Mouse (Mus musculus) MEL (cell line): ENCODE measurements around the gene Rnf215. TPM values are rescaled to one million over a fixed set of nuclear protein-coding genes. Genes with fewer than 3 reads are reported as not detected.

ENCODE experiments used
- DNase-seq: peaks from one replicate; pipeline ENCODE4 v3.0.0; 2011; ENCODE audit warnings: low read depth, low spot score
- H3K27ac ChIP-seq: 2 replicates; pipeline ENCODE4 v1.5.1; 2012; ENCODE audit warnings: low read depth, mild to moderate bottlenecking, control low read depth, low read length, moderate library complexity; ENCODE audit not compliant: control insufficient read depth
- H3K27me3 ChIP-seq, 2 experiments: fragments of 150-350 bp in 1 of 2; sonication (generic) in 1 of 2; 2 replicates each; pipeline ENCODE4 v1.6.1; 2012; ENCODE audit warnings: low read length in 2 of 2, mild to moderate bottlenecking in 2 of 2, improper control_type of control experiment in 1 of 2, moderate library complexity in 1 of 2; ENCODE audit not compliant: insufficient read depth in 2 of 2, control insufficient read depth in 1 of 2
- H3K36me3 ChIP-seq, 2 experiments: 2 replicates each; pipeline ENCODE4 v1.6.1; 2012 to 2014; ENCODE audit warnings: low read length in 2 of 2, improper control_type of control experiment in 1 of 2, inconsistent platforms in 1 of 2, mild to moderate bottlenecking in 1 of 2; ENCODE audit not compliant: insufficient read depth in 2 of 2, control insufficient read depth in 1 of 2
- H3K4me1 ChIP-seq, 2 experiments: fragments of 150-350 bp in 1 of 2; sonication (generic) in 1 of 2; 2 replicates each; pipeline ENCODE4 v1.6.1; 2012; ENCODE audit warnings: low read length in 2 of 2, improper control_type of control experiment in 1 of 2, mild to moderate bottlenecking in 1 of 2; ENCODE audit not compliant: insufficient read depth in 2 of 2, control insufficient read depth in 1 of 2
- H3K4me3 ChIP-seq, 2 experiments: fragments of 150-350 bp in 1 of 2; sonication (generic) in 1 of 2; 2 replicates each; pipeline ENCODE4 v1.5.1; 2012; ENCODE audit warnings: low read depth in 2 of 2, low read length in 2 of 2, mild to moderate bottlenecking in 2 of 2, moderate library complexity in 2 of 2, control low read depth in 1 of 2, improper control_type of control experiment in 1 of 2; ENCODE audit not compliant: control insufficient read depth in 1 of 2, insufficient read depth in 1 of 2
- H3K79me2 ChIP-seq: 2 replicates; pipeline ENCODE4 v1.6.1; 2012; ENCODE audit warnings: mild to moderate bottlenecking, low read length, moderate library complexity; ENCODE audit not compliant: control insufficient read depth, poor library complexity, insufficient read depth
- H3K9ac ChIP-seq: 2 replicates; pipeline ENCODE4 v1.6.1; 2012; ENCODE audit warnings: low read depth, mild to moderate bottlenecking, control low read depth, low read length, moderate library complexity; ENCODE audit not compliant: control insufficient read depth, poor library complexity, severe bottlenecking
- H3K9me3 ChIP-seq: fragments of 150-350 bp; sonication (generic); replicated peaks from 2 replicates; pipeline ENCODE4 v1.6.1; 2012; ENCODE audit warnings: mild to moderate bottlenecking, low read length, improper control_type of control experiment, moderate library complexity; ENCODE audit not compliant: insufficient read depth
- BHLHE40 ChIP-seq: IDR thresholded peaks from 2 replicates; pipeline ENCODE4 v1.6.1; 2012; ENCODE audit warnings: low read depth, mild to moderate bottlenecking, inconsistent platforms, low read length, improper control_type of control experiment, borderline replicate concordance
- CTCF ChIP-seq, 3 experiments: IDR thresholded peaks in 2 of 3; conservative IDR thresholded peaks in 1 of 3; 2 replicates each; pipeline ENCODE4 v1.5.1; 2011 to 2012; ENCODE audit warnings: low read length in 3 of 3, low read depth in 2 of 3, mild to moderate bottlenecking in 2 of 3, improper control_type of control experiment in 1 of 3, inconsistent platforms in 1 of 3, mixed read lengths in 1 of 3, moderate library complexity in 1 of 3; ENCODE audit not compliant: control insufficient read depth in 1 of 3, insufficient read depth in 1 of 3, poor library complexity in 1 of 3, severe bottlenecking in 1 of 3
- ELF1 ChIP-seq: IDR thresholded peaks from 2 replicates; pipeline ENCODE4 v1.6.1; 2014; ENCODE audit warnings: low read depth, mild to moderate bottlenecking, inconsistent platforms, low read length, improper control_type of control experiment, moderate library complexity
- GATA1 ChIP-seq: IDR thresholded peaks from 2 replicates; pipeline ENCODE4 v1.6.1; 2011; ENCODE audit warnings: low read depth, low read length, improper control_type of control experiment
- JUND ChIP-seq: IDR thresholded peaks from 2 replicates; pipeline ENCODE4 v1.6.1; 2011; ENCODE audit warnings: low read depth, mild to moderate bottlenecking, improper control_type of control experiment, low read length
- MAX ChIP-seq: IDR thresholded peaks from 2 replicates; pipeline ENCODE4 v1.6.1; 2011; ENCODE audit warnings: low read length, improper control_type of control experiment
- MAZ ChIP-seq: IDR thresholded peaks from 2 replicates; pipeline ENCODE4 v1.6.1; 2012; ENCODE audit warnings: low read depth, mild to moderate bottlenecking, inconsistent platforms, low read length, improper control_type of control experiment
- MYB ChIP-seq: IDR thresholded peaks from 2 replicates; pipeline ENCODE4 v1.6.1; 2011; ENCODE audit warnings: mild to moderate bottlenecking, low read depth, low read length, improper control_type of control experiment
- NRF1 ChIP-seq: IDR thresholded peaks from 2 replicates; pipeline ENCODE4 v1.6.1; 2014; ENCODE audit warnings: low read depth, mild to moderate bottlenecking, inconsistent platforms, low read length, improper control_type of control experiment, moderate library complexity; ENCODE audit not compliant: poor library complexity, insufficient read depth, severe bottlenecking
- POLR2A ChIP-seq, 2 experiments: IDR thresholded peaks; 2 replicates each; pipeline ENCODE4 v1.6.1; 2011 to 2012; ENCODE audit warnings: low read length in 2 of 2, mild to moderate bottlenecking in 2 of 2, control low read depth in 1 of 2, improper control_type of control experiment in 1 of 2, low read depth in 1 of 2, moderate library complexity in 1 of 2; ENCODE audit not compliant: control insufficient read depth in 1 of 2, insufficient read depth in 1 of 2, poor library complexity in 1 of 2
- POLR2AphosphoS2 ChIP-seq: IDR thresholded peaks from 2 replicates; pipeline ENCODE4 v1.6.1; 2011; ENCODE audit warnings: low read length, improper control_type of control experiment
- RAD21 ChIP-seq: IDR thresholded peaks from 2 replicates; pipeline ENCODE4 v1.6.1; 2011; ENCODE audit warnings: mild to moderate bottlenecking, low read depth, low read length, improper control_type of control experiment
- RCOR1 ChIP-seq: IDR thresholded peaks from 2 replicates; pipeline ENCODE4 v1.6.1; 2012; ENCODE audit warnings: low read depth, mild to moderate bottlenecking, inconsistent platforms, low read length, improper control_type of control experiment
- SIN3A ChIP-seq: IDR thresholded peaks from 2 replicates; pipeline ENCODE4 v1.6.1; 2012; ENCODE audit warnings: low read length, improper control_type of control experiment, inconsistent platforms
- SMC3 ChIP-seq: IDR thresholded peaks from 2 replicates; pipeline ENCODE4 v1.6.1; 2011; ENCODE audit warnings: low read depth, low read length, improper control_type of control experiment
- TBP ChIP-seq: IDR thresholded peaks from 2 replicates; pipeline ENCODE4 v1.8.0; 2011; ENCODE audit warnings: low read depth, low read length, improper control_type of control experiment
- UBTF ChIP-seq: IDR thresholded peaks from 2 replicates; pipeline ENCODE4 v1.6.1; 2012; ENCODE audit warnings: low read depth, mild to moderate bottlenecking, inconsistent platforms, low read length, improper control_type of control experiment, moderate library complexity, borderline replicate concordance; ENCODE audit not compliant: insufficient read depth
- USF2 ChIP-seq, 2 experiments: IDR thresholded peaks; 2 replicates each; pipeline ENCODE4 v1.6.1; 2011 to 2012; ENCODE audit warnings: improper control_type of control experiment in 2 of 2, low read length in 2 of 2, borderline replicate concordance in 1 of 2, inconsistent platforms in 1 of 2, low read depth in 1 of 2, mild to moderate bottlenecking in 1 of 2; ENCODE audit not compliant: insufficient read depth in 1 of 2
- ZC3H11A ChIP-seq: IDR thresholded peaks from 2 replicates; pipeline ENCODE4 v1.6.1; 2012; ENCODE audit warnings: low read depth, mild to moderate bottlenecking, inconsistent platforms, low read length, improper control_type of control experiment
- polyA plus RNA-seq, 2 experiments: library from polyadenylated mRNA; stranded (reverse) in 1 of 2; unstranded in 1 of 2; fragments of >175 nt in 1 of 2; fragments of >200 nt in 1 of 2; gene quantifications; 2 replicates each; pipeline versions ENCODE4 v1.2.1 to v1.2.4; 2012; ENCODE audit warnings: low replicate concordance in 2 of 2, low read depth in 1 of 2; ENCODE audit not compliant: insufficient read length in 2 of 2, insufficient read depth in 1 of 2, missing spikeins in 1 of 2
- total RNA-seq: library from RNA; depleted of rRNA; stranded (reverse); fragments of 300-350 nt; gene quantifications from 2 replicates; pipeline ENCODE4 v1.2.3, GENCODE M21; 2012

Gene Rnf215
- total and polyA plus RNA-seq, 3 experiments: 11.3 to 13.2 TPM; not detected in 1

GRCm38 (mm10) chr11:4096054-4096984 lies 38.7 kb upstream of the Rnf215 start (continued):
- peak; percentile 52 for TF ChIP-seq MYB
- peak; percentile 44; the same call in 1 of the 2 replicates for TF ChIP-seq BHLHE40
- peak; percentile 72 to 93 for TF ChIP-seq USF2 (IDR thresholded peaks at IDR 0.05; ENCODE audit: borderline replicate concordance in 1 of 2, insufficient read depth in 1 of 2, low read depth in 1 of 2, low read length in 2 of 2)
- 0 out of 2 replicates have a peak, but pooled peaks have one; percentile 67 for TF ChIP-seq UBTF
- no peak for TF ChIP-seq GATA1
- TF ChIP-seq NRF1: peak; percentile 68
- TF ChIP-seq JUND: no peak
- TF ChIP-seq POLR2AphosphoS2: peak; percentile 99
- peak; percentile 85 for TF ChIP-seq ELF1
- TF ChIP-seq MAX: peak; percentile 96
- TF ChIP-seq RAD21: no peak
- TF ChIP-seq, all 39 proteins: peak for 28

GRCm38 (mm10) chr11:4097091-4097621 lies 37.8 kb upstream of the Rnf215 start:
- no peaks in the 10 kb centered on the region for H3K9me3 ChIP-seq
- H3K4me3 ChIP-seq: peak overlapping the region; percentile 66 to 67
- H3K79me2 ChIP-seq: peaks cover 8% of the 10 kb centered on the region
- H3K4me1 ChIP-seq: peaks cover 0 to 7% of the 10 kb centered on the region in 2 experiments; a peak in 2 of 4 replicates
- H3K27me3 ChIP-seq: no peaks in the 10 kb centered on the region
- peak; percentile 10; the same call in 1 of the 2 replicates for TF ChIP-seq SMC3
- no peak for TF ChIP-seq TBP
- peak in 1 of 2 experiments; percentile 34; a peak in 2 of 4 replicates for TF ChIP-seq POLR2A (IDR thresholded peaks at IDR 0.05; ENCODE audit: control insufficient read depth in 1 of 2, insufficient read depth in 1 of 2, low read depth in 1 of 2, low read length in 2 of 2, poor library complexity in 1 of 2)
- no peak for TF ChIP-seq SIN3A
- peak; percentile 13; the same call in 1 of the 2 replicates for TF ChIP-seq RCOR1
- H3K27ac ChIP-seq: peak overlapping the region; percentile 89
- peak overlapping the region; percentile 80 for H3K9ac ChIP-seq
- H3K36me3 ChIP-seq: peaks cover 0 to 6% of the 10 kb centered on the region in 2 experiments; a peak in 2 of 4 replicates
- DNase-seq: peak; percentile 60

GRCm38 (mm10) chr11:4098120-4098519 lies 36.9 kb upstream of the Rnf215 start:
- H3K9me3 ChIP-seq: no peaks in the 10 kb centered on the region
- no peak overlapping the region for H3K27ac ChIP-seq
- no peak overlapping the region for H3K9ac ChIP-seq
- no peak overlapping the region for H3K4me3 ChIP-seq
- peaks cover 0 to 7% of the 10 kb centered on the region in 2 experiments; a peak in 2 of 4 replicates for H3K4me1 ChIP-seq
- no peaks in the 10 kb centered on the region for H3K27me3 ChIP-seq
- TF ChIP-seq MAZ: no peak
- TF ChIP-seq SMC3: peak; percentile 18; the same call in 1 of the 2 replicates
- peak; percentile 28 to 61 (median 54); a peak in 5 of 6 replicates for TF ChIP-seq CTCF (IDR thresholded peaks at IDR 0.05 in 2 of 3, conservative IDR thresholded peaks at IDR 0.05 in 1 of 3; ENCODE audit: control insufficient read depth in 1 of 3, insufficient read depth in 1 of 3, low read depth in 2 of 3, low read length in 3 of 3, poor library complexity in 1 of 3, severe bottlenecking in 1 of 3)
- no peak for TF ChIP-seq ZC3H11A
- H3K36me3 ChIP-seq: peaks cover 0 to 6% of the 10 kb centered on the region in 2 experiments; a peak in 1 of 4 replicates
- DNase-seq: peak; percentile 63
- peaks cover 8% of the 10 kb centered on the region for H3K79me2 ChIP-seq
